Mouse (Mus musculus): ENCODE measurements around the gene Krt72. TPM values are rescaled to one million over a fixed set of nuclear protein-coding genes. Genes with fewer than 3 reads are reported as not detected.

Gene Krt72
- total RNA-seq (2021): not detected
- not detected in 2 replicates for polyA plus RNA-seq (2012; rRNA removed)
- long read RNA-seq: 0 reads

GRCm38 (mm10) chr15:101786360-101786759 lies at the start of gene Krt72:
TSS of gene Krt72 (minus strand) at chr15:101786460.
- DNase-seq: no peak

- DNase-seq: no peak
Observed at GRCm38 (mm10) chr15:101834784-101835328, 48.6 kb upstream of the Krt72 start.

- peak; percentile 70 for DNase-seq
Observed at GRCm38 (mm10) chr15:101833131-101833530, 46.9 kb upstream of the Krt72 start.

- DNase-seq: no peak
Observed at GRCm38 (mm10) chr15:101829441-101829840, 43.2 kb upstream of the Krt72 start.

GRCm38 (mm10) chr15:101821786-101822185 lies 35.5 kb upstream of the Krt72 start:
- no peak for DNase-seq

- no peak for DNase-seq
Observed at GRCm38 (mm10) chr15:101817875-101818274, 31.6 kb upstream of the Krt72 start, which contains the start of gene Krt2. TSS of gene Krt2 (minus strand) at chr15:101818169.

GRCm38 (mm10) chr15:101803052-101803822 lies 17.0 kb upstream of the Krt72 start:
- DNase-seq: no peak

DNA sequence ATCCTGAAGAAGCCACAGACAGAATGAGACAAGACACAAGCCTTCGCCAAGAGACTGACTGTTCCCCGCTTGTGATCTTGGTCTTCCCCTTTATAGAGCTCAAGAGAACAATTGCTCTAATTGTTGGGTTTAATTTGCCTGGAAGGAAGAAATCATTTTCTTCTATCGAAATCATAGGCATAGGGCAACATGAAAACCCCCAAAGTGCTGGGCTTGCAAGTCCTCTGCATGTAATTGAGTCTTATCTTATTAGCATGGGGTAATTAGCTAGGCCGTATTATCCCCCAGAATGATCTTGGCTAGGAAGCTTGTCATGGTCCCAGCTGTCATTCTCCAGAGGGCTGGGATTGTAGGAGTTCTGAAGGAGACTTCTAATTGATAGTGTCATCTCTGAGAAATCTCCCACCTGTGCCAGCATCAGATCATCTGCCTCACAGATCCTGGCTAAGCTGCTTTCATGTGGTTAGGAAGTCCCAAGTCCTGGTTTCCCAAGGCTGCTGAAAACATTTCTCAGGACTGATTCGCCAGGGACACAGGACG lies 16.1 kb upstream of the Krt72 start, which contains the start of gene Krt73:
TSS of gene Krt73 (minus strand) at position 51 of the 540 bp plus-strand sequence.
- no peak for DNase-seq

- no peak for DNase-seq
Observed at GRCm38 (mm10) chr15:101790867-101791266, 4.6 kb upstream of the Krt72 start.

- no peak for DNase-seq
Observed at GRCm38 (mm10) chr15:101773420-101773819, 12.8 kb downstream of the Krt72 start.

DNA sequence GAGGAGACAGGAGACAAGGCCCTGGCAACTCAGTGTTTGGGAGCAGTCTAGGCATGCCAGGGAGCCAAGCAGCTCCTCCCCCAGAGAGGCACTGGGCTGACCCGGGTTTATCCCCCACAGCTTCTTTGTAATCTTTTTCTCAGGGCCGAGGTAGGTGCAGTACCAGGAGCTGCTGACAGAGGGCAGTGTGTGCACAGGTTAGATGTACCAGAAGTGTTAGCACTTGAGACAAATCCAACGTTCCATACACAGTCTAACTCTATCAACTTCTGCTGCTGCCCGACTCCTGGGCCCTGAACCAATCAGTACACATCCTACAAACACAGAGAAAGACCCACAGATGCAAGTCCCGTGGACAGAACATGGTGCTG lies 13.6 kb downstream of the Krt72 start:
- peak; percentile 78 for DNase-seq

GRCm38 (mm10) chr15:101772080-101772710 lies 14.1 kb downstream of the Krt72 start:
- DNase-seq: no peak

DNA sequence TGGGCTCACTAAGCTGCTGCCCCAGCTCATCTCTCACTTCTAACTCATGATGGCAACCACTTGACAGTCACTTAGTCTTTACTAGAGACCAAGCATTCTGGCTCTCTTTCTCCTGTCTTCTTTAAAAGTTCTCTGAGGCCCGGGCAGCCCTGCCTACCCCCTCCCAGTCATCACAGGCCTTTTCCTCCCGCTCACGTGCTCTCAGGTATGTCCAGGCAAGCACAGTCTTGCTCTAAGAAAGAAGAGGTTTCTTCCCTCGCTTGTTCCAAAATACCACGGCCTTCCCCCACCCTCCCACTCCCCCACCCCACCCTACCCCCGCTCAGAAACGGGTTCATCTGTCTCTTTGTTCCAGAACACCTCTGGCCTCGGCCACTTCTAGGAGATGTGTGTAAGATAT lies 16.0 kb downstream of the Krt72 start:
- DNase-seq: no peak

- no peak for DNase-seq
Observed at GRCm38 (mm10) chr15:101742711-101743110, 43.5 kb downstream of the Krt72 start, which contains the start of gene Krt71. TSS of gene Krt71 (minus strand) at chr15:101743109.

DNA sequence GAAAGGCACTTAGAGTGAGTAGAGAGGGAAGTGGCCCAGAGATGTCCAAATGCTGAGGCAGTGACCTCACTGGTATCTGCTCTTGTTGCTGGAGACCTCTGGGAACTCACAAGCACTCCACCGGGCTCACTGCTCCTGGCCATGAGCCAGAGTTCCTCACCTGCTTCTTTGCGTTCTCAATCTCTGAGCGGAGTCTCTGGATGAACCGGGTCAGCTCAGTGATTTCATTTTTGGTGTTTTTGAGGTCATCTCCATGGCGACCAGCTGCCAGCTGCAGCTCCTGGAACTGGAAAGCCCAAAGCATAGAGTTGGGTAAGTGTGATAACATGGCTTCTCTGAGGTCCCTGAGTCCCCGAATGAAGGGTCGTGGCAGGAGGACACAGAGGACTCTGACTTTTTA lies 48.5 kb downstream of the Krt72 start:
- peak; percentile 23 for DNase-seq

DNA sequence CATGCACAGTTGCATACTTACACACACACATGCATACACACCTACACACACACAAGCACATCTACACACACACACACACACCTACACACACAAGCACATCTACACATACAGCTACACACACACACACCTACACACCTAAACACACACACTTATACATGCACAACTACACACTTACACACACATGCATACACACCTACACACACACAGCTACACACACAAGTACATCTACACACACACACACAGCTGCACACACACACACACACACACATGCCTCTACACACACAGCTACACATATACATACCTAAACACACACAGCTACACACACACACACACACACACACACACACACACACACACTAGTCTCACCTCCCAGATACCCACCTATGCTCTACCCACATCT lies 55.6 kb downstream of the Krt72 start:
- DNase-seq: no peak

Other genes starting within 250 kb of the Krt72 start
- not detected for gene Krt82, start 235.8 kb downstream of the Krt72 start, total RNA-seq (2021)
- not detected in 2 replicates for gene Krt82, start 235.8 kb downstream of the Krt72 start, polyA plus RNA-seq (2012; rRNA removed)
- gene Krt90, start 223.5 kb downstream of the Krt72 start, total RNA-seq (2021): not detected
- gene Krt90, start 223.5 kb downstream of the Krt72 start, polyA plus RNA-seq (2012; rRNA removed): not detected in 2 replicates
- gene Krt75, start 212.6 kb downstream of the Krt72 start, total RNA-seq (2021): not detected
- gene Krt75, start 212.6 kb downstream of the Krt72 start, polyA plus RNA-seq (2012; rRNA removed): not detected in 2 replicates
- gene Gm5414, start 158.3 kb downstream of the Krt72 start, total RNA-seq (2021): not detected
- not detected in 2 replicates for gene Gm5414, start 158.3 kb downstream of the Krt72 start, polyA plus RNA-seq (2012; rRNA removed)
- not detected for gene Gm5478, start 139.1 kb downstream of the Krt72 start, total RNA-seq (2021)
- gene Gm5478, start 139.1 kb downstream of the Krt72 start, polyA plus RNA-seq (2012; rRNA removed): not detected in 2 replicates
- not detected for gene Krt6b, start 106.2 kb downstream of the Krt72 start, total RNA-seq (2021)
- gene Krt6b, start 106.2 kb downstream of the Krt72 start, polyA plus RNA-seq (2012; rRNA removed): not detected in 2 replicates
- not detected for gene Krt6a, start 92.2 kb downstream of the Krt72 start, total RNA-seq (2021)
- gene Krt6a, start 92.2 kb downstream of the Krt72 start, polyA plus RNA-seq (2012; rRNA removed): not detected in 2 replicates
- not detected for gene Krt5, start 73.6 kb downstream of the Krt72 start, total RNA-seq (2021)
- gene Krt5, start 73.6 kb downstream of the Krt72 start, polyA plus RNA-seq (2012; rRNA removed): 0.06 TPM in 1 of 2 replicates, not detected in the other
- not detected for gene Krt71, start 43.4 kb downstream of the Krt72 start, total RNA-seq (2021)
- not detected in 2 replicates for gene Krt71, start 43.4 kb downstream of the Krt72 start, polyA plus RNA-seq (2012; rRNA removed)
- not detected for gene Krt73, start 15.9 kb upstream of the Krt72 start, total RNA-seq (2021)
- not detected in 2 replicates for gene Krt73, start 15.9 kb upstream of the Krt72 start, polyA plus RNA-seq (2012; rRNA removed)
- gene Krt2, start 31.7 kb upstream of the Krt72 start, total RNA-seq (2021): not detected
- not detected in 2 replicates for gene Krt2, start 31.7 kb upstream of the Krt72 start, polyA plus RNA-seq (2012; rRNA removed)
- gene Krt1, start 64.3 kb upstream of the Krt72 start, total RNA-seq (2021): under 1 TPM; 0.10 to 0.17 TPM
- gene Krt1, start 64.3 kb upstream of the Krt72 start, polyA plus RNA-seq (2012; rRNA removed): 0.68 and 1.2 TPM in 2 replicates
- gene Krt77, start 83.2 kb upstream of the Krt72 start, total RNA-seq (2021): not detected
- gene Krt77, start 83.2 kb upstream of the Krt72 start, polyA plus RNA-seq (2012; rRNA removed): not detected in 2 replicates
- gene Krt76, start 106.5 kb upstream of the Krt72 start, total RNA-seq (2021): not detected
- gene Krt76, start 106.5 kb upstream of the Krt72 start, polyA plus RNA-seq (2012; rRNA removed): not detected in 2 replicates
- not detected for gene Krt4, start 138.3 kb upstream of the Krt72 start, total RNA-seq (2021)
- 0.08 and 0.33 TPM in 2 replicates for gene Krt4, start 138.3 kb upstream of the Krt72 start, polyA plus RNA-seq (2012; rRNA removed)
- gene Krt79, start 153.9 kb upstream of the Krt72 start, total RNA-seq (2021): 1 to 10 TPM; 1.1 to 2.3 TPM
- gene Krt79, start 153.9 kb upstream of the Krt72 start, polyA plus RNA-seq (2012; rRNA removed): 0.26 and 1.8 TPM in 2 replicates
- not detected for gene Krt78, start 167.8 kb upstream of the Krt72 start, total RNA-seq (2021)
- gene Krt78, start 167.8 kb upstream of the Krt72 start, polyA plus RNA-seq (2012; rRNA removed): not detected in 2 replicates
- gene Krt8, start 218.0 kb upstream of the Krt72 start, total RNA-seq (2021): 1 to 10 TPM; 1.7 TPM
- 0.62 and 1.1 TPM in 2 replicates for gene Krt8, start 218.0 kb upstream of the Krt72 start, polyA plus RNA-seq (2012; rRNA removed)
- gene Krt18, start 241.7 kb upstream of the Krt72 start, total RNA-seq (2021): 1 to 10 TPM; 1.6 to 2.5 TPM
- gene Krt18, start 241.7 kb upstream of the Krt72 start, polyA plus RNA-seq (2012; rRNA removed): 0.61 and 1.1 TPM in 2 replicates

Measured in adrenal gland, adult 2 months (tissue).